Mouse (Mus musculus): ENCODE results near the gene Homer2. TPM values are rescaled to one million over a fixed set of nuclear protein-coding genes. Genes with fewer than 3 reads are reported as not detected.

Homer2 gene
- polyA plus RNA-seq, 1 experiment from 2014 or later: 8.6 TPM

DNA sequence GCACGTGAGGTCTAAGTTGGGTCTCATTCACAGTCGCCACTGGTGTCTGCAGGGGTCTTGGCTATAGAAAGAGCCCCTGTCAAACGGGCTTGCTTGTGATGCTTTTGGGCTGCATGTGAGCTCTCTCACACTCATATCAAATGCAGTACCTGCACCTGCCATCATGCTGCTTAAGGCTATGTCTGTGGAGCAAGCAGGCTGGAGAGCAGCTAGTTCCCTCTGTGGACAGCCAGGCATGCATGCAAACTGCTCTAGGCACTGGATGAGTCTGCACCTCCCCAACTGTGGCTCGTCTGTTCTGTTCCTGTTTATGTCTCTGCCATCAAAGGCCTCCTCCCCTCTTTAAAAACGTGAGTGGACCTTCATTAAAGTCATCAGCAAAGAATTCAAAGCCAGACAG lies 100.9 kb downstream of the Homer2 start:
- no peaks in the 10 kb centered on the region for H3K27me3 ChIP-seq (ENCODE audit: insufficient read depth, low read length)
- WGBS (ENCODE audit: insufficient replicate concordance): 52% methylated on average over 5 of the region's 5 CpGs

DNA sequence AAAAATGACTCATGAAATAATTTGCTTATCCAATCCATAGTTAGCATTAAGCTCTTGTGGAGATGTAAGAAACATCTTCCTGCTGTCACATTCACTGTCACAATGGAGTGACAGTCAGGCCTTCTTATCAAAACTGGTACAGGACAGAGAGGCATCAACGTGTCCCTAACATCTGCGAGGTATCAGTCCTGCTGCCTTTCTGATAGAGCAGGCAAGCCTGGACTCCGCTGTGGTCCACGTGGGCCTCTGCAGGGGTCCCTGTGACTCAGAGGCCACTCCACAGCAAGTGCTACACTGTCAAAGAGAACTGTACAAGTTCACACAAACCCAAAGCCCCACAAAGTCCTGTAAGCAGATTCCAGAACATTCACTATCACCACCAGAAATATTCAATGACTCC lies 101.8 kb downstream of the Homer2 start:
- Histone ChIP-seq H3K9me3 (ENCODE audit: low read length) (no peaks in the 10 kb centered on the region), H3K9ac (replicated peaks) (no peak overlapping the region), H3K4me2 (ENCODE audit: low read depth, low read length) (no peak overlapping the region), H3K27ac (ENCODE audit: low read depth) (no peak overlapping the region), H3K4me1 (ENCODE audit: insufficient read depth) (no peaks in the 10 kb centered on the region), H3K36me3 (replicated peaks; ENCODE audit: insufficient read depth, low read length) (no peaks in the 10 kb centered on the region), H3K4me3 (ENCODE audit: low read depth, low read length) (no peak overlapping the region), H3K27me3 (ENCODE audit: insufficient read depth, low read length) (no peaks in the 10 kb centered on the region)
- DNase-seq (peak; percentile 14), ATAC-seq (peak; percentile 91)
- WGBS (ENCODE audit: insufficient replicate concordance): 37% methylated on average over 4 of the region's 4 CpGs
- TF ChIP-seq CTCF (IDR thresholded peaks at IDR 0.05; ENCODE audit: low read depth): no peak
- TF ChIP-seq EP300 (IDR thresholded peaks at IDR 0.05; ENCODE audit: low read depth): peak; percentile 89

More for the DNA sequence above, 100.9 kb downstream of the Homer2 start:
- Histone ChIP-seq H3K4me1 (ENCODE audit: insufficient read depth) (no peaks in the 10 kb centered on the region), H3K4me3 (ENCODE audit: low read depth, low read length) (no peak overlapping the region), H3K4me2 (ENCODE audit: low read depth, low read length) (no peak overlapping the region), H3K9me3 (ENCODE audit: low read length) (no peaks in the 10 kb centered on the region), H3K36me3 (replicated peaks; ENCODE audit: insufficient read depth, low read length) (no peaks in the 10 kb centered on the region), H3K27ac (ENCODE audit: low read depth) (no peak overlapping the region), H3K9ac (replicated peaks) (no peak overlapping the region)
- TF ChIP-seq EP300 (IDR thresholded peaks at IDR 0.05; ENCODE audit: low read depth): no peak
- DNase-seq (no peak), ATAC-seq (no peak)

DNA sequence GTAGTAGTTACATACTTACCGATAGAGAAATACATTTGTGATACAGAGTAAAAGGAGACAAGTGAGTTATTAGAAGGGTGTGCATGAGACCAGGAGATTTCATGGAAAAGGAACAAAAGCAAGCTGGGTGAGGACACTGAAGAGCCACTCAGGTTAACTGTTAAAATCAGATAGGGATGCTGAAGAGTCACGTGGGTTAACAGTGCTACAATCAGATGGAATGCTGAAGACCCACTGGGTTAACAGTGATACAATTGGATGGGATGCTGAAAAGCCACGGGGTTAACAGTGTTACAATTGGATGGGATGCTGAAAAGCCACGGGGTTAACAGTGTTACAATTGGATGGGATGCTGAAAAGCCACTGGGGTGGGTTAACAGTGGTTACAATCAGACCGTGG lies 102.3 kb downstream of the Homer2 start:
- H3K4me1 ChIP-seq (ENCODE audit: insufficient read depth): no peaks in the 10 kb centered on the region
- TF ChIP-seq CTCF (IDR thresholded peaks at IDR 0.05; ENCODE audit: low read depth) (no peak), EP300 (IDR thresholded peaks at IDR 0.05; ENCODE audit: low read depth) (no peak)
- no peak overlapping the region for H3K4me2 ChIP-seq (ENCODE audit: low read depth, low read length)
- H3K36me3 ChIP-seq (replicated peaks; ENCODE audit: insufficient read depth, low read length): no peaks in the 10 kb centered on the region
- H3K4me3 ChIP-seq (ENCODE audit: low read depth, low read length): no peak overlapping the region
- H3K27ac ChIP-seq (ENCODE audit: low read depth): no peak overlapping the region
- H3K9ac ChIP-seq (replicated peaks): no peak overlapping the region
- DNase-seq (peak; percentile 2), ATAC-seq (no peak)
- H3K27me3 ChIP-seq (ENCODE audit: insufficient read depth, low read length): no peaks in the 10 kb centered on the region
- 62% methylated on average over 5 of the region's 5 CpGs for WGBS (ENCODE audit: insufficient replicate concordance)
- H3K9me3 ChIP-seq (ENCODE audit: low read length): no peaks in the 10 kb centered on the region

DNA sequence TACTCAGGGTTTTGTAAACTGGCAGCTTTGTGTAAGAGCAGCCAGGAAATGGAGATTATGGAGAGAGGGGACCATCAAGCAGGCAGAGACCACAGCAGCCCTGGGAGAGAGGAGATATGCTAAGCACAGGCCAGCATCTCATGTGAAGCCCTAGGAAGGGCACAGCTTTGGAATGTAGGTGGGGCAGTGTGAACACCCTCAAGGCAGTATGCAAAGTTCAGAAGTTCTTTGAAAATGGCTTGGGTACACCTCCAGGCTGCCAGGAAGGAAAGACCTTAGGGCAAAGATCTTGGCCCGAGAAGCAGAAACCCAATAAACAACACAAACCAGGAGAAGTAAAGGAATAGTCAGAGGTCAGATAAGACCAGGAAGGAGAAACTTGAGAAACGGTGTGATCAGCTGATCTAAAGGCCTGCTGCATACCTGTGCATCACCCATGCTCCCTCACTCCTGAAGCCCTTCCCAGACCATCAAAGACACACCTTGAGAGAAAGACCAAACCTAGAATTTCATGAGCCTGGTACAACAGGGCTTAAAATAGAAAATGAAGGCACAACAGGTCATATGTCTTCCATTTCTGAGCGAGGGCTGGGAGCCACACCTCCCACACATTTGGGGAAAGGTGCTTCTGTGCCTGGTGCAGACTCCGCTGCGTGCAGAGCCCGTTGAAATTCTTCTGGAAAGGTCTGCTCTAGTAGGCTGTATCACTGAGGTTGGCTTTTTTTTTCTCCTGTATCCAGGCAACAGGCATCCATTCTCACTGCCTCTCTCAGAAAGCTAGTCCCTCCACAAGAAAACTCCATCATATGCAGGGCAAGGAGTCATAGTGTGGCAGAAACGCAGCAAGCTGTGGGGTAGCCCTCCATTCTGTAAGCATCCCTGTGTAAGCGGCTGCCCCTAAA lies 107.7 kb downstream of the Homer2 start:
- no peaks in the 10 kb centered on the region for H3K9me3 ChIP-seq (ENCODE audit: low read length)
- H3K4me1 ChIP-seq (ENCODE audit: insufficient read depth): peaks cover 7% of the 10 kb centered on the region
- no peak overlapping the region for H3K4me3 ChIP-seq (ENCODE audit: low read depth, low read length)
- 76% methylated on average over 8 of the region's 8 CpGs for WGBS (ENCODE audit: insufficient replicate concordance)
- no peak overlapping the region for H3K4me2 ChIP-seq (ENCODE audit: low read depth, low read length)
- H3K36me3 ChIP-seq (replicated peaks; ENCODE audit: insufficient read depth, low read length): peaks cover 35% of the 10 kb centered on the region
- TF ChIP-seq CTCF (IDR thresholded peaks at IDR 0.05; ENCODE audit: low read depth) (no peak), EP300 (IDR thresholded peaks at IDR 0.05; ENCODE audit: low read depth) (no peak)
- H3K9ac ChIP-seq (replicated peaks): no peak overlapping the region
- DNase-seq (peak; percentile 10), ATAC-seq (no peak)
- H3K27me3 ChIP-seq (ENCODE audit: insufficient read depth, low read length): no peaks in the 10 kb centered on the region
- H3K27ac ChIP-seq (ENCODE audit: low read depth): no peak overlapping the region

DNA sequence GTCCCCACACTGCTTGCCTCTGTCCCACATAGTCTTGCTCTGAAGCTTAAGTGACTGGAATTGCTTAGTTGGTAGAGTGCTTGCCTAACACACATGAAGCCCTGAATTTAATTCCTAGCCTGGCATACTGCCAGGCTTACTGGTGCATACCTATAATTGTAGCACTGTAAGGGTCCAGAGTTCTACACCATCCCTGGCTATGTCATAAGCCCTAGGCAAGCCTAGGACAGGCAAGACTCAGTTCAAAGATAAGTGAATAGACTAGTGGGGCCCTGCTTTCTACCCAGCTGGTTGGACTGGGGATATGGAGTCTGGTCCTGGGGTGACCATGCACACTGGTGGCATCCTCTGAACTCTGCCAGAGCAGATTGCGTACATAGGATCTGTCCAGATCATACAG lies 109.7 kb downstream of the Homer2 start:
- Histone ChIP-seq H3K27me3 (ENCODE audit: insufficient read depth, low read length) (no peaks in the 10 kb centered on the region), H3K27ac (ENCODE audit: low read depth) (no peak overlapping the region), H3K36me3 (replicated peaks; ENCODE audit: insufficient read depth, low read length) (peaks cover 54% of the 10 kb centered on the region), H3K9me3 (ENCODE audit: low read length) (no peaks in the 10 kb centered on the region), H3K9ac (replicated peaks) (no peak overlapping the region), H3K4me3 (ENCODE audit: low read depth, low read length) (no peak overlapping the region), H3K4me2 (ENCODE audit: low read depth, low read length) (no peak overlapping the region), H3K4me1 (ENCODE audit: insufficient read depth) (peaks cover 10% of the 10 kb centered on the region)
- ATAC-seq (no peak), DNase-seq (no peak)
- 83% methylated on average over 1 of the region's 1 CpGs for WGBS (ENCODE audit: insufficient replicate concordance)
- TF ChIP-seq CTCF (IDR thresholded peaks at IDR 0.05; ENCODE audit: low read depth) (no peak), EP300 (IDR thresholded peaks at IDR 0.05; ENCODE audit: low read depth) (no peak)

DNA sequence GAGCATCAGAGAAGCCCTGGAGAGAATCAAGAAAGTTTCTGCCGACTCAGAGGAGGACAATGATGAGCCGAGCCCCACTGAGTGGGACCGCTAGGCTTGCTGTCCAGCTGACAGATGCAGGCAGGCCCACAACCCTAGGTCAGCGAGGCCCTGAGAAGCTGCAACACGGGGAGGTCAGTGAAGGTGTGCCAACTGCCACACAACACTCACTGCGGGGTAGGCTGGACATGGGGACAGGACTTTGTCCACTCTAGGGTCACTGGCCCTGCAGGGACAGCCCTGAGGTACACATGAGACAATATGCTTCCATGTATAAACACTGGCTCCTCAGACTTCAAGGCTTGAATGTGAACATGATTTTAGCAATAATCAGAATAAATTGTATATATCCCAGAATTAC lies 111.2 kb downstream of the Homer2 start:
- H3K4me1 ChIP-seq (ENCODE audit: insufficient read depth): peaks cover 15% of the 10 kb centered on the region
- H3K9ac ChIP-seq (replicated peaks): peak overlapping the region; percentile 34; the same call in 1 of the 2 replicates
- H3K27me3 ChIP-seq (ENCODE audit: insufficient read depth, low read length): no peaks in the 10 kb centered on the region
- TF ChIP-seq EP300 (IDR thresholded peaks at IDR 0.05; ENCODE audit: low read depth) (peak; percentile 33; the same call in 1 of the 2 replicates), CTCF (IDR thresholded peaks at IDR 0.05; ENCODE audit: low read depth) (no peak)
- no peaks in the 10 kb centered on the region for H3K9me3 ChIP-seq (ENCODE audit: low read length)
- peak overlapping the region; percentile 77 for H3K27ac ChIP-seq (ENCODE audit: low read depth)
- peak; percentile 61 for DNase-seq
- H3K4me3 ChIP-seq (ENCODE audit: low read depth, low read length): no peak overlapping the region
- 83% methylated on average over 6 of the region's 6 CpGs for WGBS (ENCODE audit: insufficient replicate concordance)
- peak; percentile 91 for ATAC-seq
- H3K4me2 ChIP-seq (ENCODE audit: low read depth, low read length): no peak overlapping the region
- H3K36me3 ChIP-seq (replicated peaks; ENCODE audit: insufficient read depth, low read length): peaks cover 70% of the 10 kb centered on the region
